Mouse (Mus musculus) liver, embryonic 15.5 days (tissue): ENCODE measurements around the gene Ttll8. TPM values are rescaled to one million over a fixed set of nuclear protein-coding genes. Genes with fewer than 3 reads are reported as not detected.

Experiments
- ATAC-seq: fragments of 200-750 bp; cut with Nextera tagmentation; 2 replicates; pipeline ENCODE4 v1.8.0; 2017; ENCODE audit warnings: moderate number of reproducible peaks, mild to moderate bottlenecking, moderate library complexity; ENCODE audit not compliant: insufficient read depth
- H3K27ac ChIP-seq: fragments of 300-500 bp; sonication (generic); replicated peaks from 2 replicates; pipeline ENCODE4 v1.5.1; 2015; ENCODE audit warnings: mild to moderate bottlenecking, inconsistent platforms
- H3K27me3 ChIP-seq: fragments of 300-500 bp; sonication (generic); 2 replicates; pipeline ENCODE4 v1.6.1; 2015; ENCODE audit warnings: mild to moderate bottlenecking, inconsistent platforms
- H3K36me3 ChIP-seq: fragments of 300-500 bp; sonication (generic); replicated peaks from 2 replicates; pipeline ENCODE4 v1.6.1; 2015; ENCODE audit warnings: moderate library complexity, mild to moderate bottlenecking, inconsistent platforms
- H3K4me1 ChIP-seq: fragments of 300-500 bp; sonication (generic); replicated peaks from 2 replicates; pipeline ENCODE4 v1.6.1; 2015; ENCODE audit warnings: inconsistent platforms
- H3K4me2 ChIP-seq: fragments of 300-500 bp; sonication (generic); 2 replicates; pipeline ENCODE4 v1.6.1; 2015; ENCODE audit warnings: moderate library complexity, mild to moderate bottlenecking, inconsistent platforms
- H3K4me3 ChIP-seq: fragments of 300-500 bp; sonication (generic); replicated peaks from 2 replicates; pipeline ENCODE4 v1.5.1; 2015; ENCODE audit warnings: mild to moderate bottlenecking, inconsistent platforms
- H3K9ac ChIP-seq: fragments of 300-500 bp; sonication (generic); 2 replicates; pipeline ENCODE4 v1.6.1; 2015; ENCODE audit warnings: moderate library complexity, mild to moderate bottlenecking, inconsistent platforms
- H3K9me3 ChIP-seq: fragments of 300-500 bp; sonication (generic); replicated peaks from 2 replicates; pipeline ENCODE4 v1.6.1; 2016; ENCODE audit warnings: inconsistent platforms
- WGBS: fragments of 180-500 bp; shearing (Covaris S2); methylation state at CpG from one replicate; pipeline ENCODE4 v1.1.7; 2015; ENCODE audit warnings: mixed read lengths; ENCODE audit not compliant: insufficient replicate concordance; 5-methylcytosine and 5-hydroxymethylcytosine counted together
- polyA plus RNA-seq: library from polyadenylated mRNA; unstranded; fragments of >200 nt; fragmentation: Nextera tagmentation; extraction: Ambion mirVana; gene quantifications from 2 replicates; pipeline ENCODE4 v1.2.1, GENCODE M21; 2015

Gene Ttll8
- polyA plus RNA-seq, 1 experiment from 2014 or later, result not detected

DNA sequence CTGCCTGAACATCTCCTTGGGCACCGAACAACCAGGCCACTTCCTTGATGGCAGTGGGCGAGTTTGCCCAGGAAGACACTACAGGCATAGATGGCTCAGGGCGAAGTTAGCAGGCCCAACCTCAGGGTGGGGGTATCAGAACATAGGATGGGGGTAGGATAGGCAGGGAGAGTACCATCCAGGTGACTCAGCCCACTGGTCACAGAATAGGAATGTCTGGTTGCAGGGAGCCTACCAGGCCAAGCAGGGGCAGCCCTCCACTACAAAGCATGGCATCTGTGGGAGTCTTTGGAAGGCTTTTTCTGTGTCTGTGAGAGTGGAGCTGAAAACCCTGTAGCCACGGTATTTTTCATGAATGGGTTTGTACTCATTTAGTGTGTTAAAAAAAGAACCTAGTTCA, 3.3 kb upstream of the Ttll8 start:
- H3K27ac ChIP-seq, result no peak overlapping the region
- 57% methylated on average over 4 of the region's 4 CpGs for WGBS
- no peaks in the 10 kb centered on the region for H3K4me1 ChIP-seq
- H3K27me3 ChIP-seq, result peaks cover 37% of the 10 kb centered on the region
- no peak for ATAC-seq
- H3K9ac ChIP-seq, result no peak overlapping the region
- no peaks in the 10 kb centered on the region for H3K36me3 ChIP-seq
- H3K4me3 ChIP-seq, result no peak overlapping the region
- no peak overlapping the region for H3K4me2 ChIP-seq
- no peaks in the 10 kb centered on the region for H3K9me3 ChIP-seq

DNA sequence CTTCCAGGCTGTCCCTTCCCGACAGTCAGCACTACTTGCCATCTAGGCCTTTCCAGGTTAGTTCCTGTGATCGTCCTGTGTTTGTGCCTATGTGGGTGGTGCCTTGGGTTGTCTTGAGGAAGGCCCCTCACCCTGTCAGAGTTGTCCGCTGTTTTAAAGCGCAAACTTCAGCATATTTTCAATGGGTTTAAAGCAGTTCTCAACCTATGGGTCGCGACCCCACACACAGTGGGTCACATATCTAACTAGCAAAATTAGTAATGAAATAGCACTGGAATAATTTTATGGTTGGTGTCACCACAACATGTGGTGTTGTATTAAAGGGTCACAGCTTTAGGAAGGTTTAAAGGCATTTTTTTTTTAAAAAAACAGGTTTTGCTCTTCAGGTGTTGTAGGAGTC, 1.1 kb upstream of the Ttll8 start:
- ATAC-seq, result no peak
- H3K36me3 ChIP-seq, result no peaks in the 10 kb centered on the region
- H3K4me2 ChIP-seq, result no peak overlapping the region
- H3K27me3 ChIP-seq, result peaks cover 37% of the 10 kb centered on the region
- no peak overlapping the region for H3K27ac ChIP-seq
- 72% methylated on average over 6 of the region's 6 CpGs for WGBS
- no peak overlapping the region for H3K9ac ChIP-seq
- no peak overlapping the region for H3K4me3 ChIP-seq
- H3K9me3 ChIP-seq, result no peaks in the 10 kb centered on the region
- no peaks in the 10 kb centered on the region for H3K4me1 ChIP-seq

DNA sequence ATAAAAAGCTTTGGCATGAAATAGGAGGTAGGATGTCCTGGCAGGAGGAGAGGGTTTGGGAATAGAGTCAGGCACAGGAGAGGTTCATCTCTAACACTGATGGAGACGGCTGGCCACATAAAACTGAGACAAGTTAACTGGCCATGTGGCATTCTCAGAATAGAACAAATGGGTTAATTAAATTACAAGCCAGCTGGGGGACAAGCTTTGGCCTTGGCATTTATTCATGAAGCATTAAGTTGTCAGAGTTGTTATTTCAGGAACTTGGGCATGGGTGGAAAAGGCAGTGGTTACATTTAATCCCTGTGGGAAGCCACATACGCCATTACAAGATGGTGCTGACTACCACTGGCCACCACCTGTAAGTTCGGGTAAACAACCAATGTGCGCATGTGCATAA, 3.0 kb downstream of the Ttll8 start:
- Histone ChIP-seq H3K27me3 (peaks cover 32% of the 10 kb centered on the region), H3K9me3 (no peaks in the 10 kb centered on the region), H3K27ac (no peak overlapping the region), H3K36me3 (no peaks in the 10 kb centered on the region), H3K4me1 (no peaks in the 10 kb centered on the region), H3K4me2 (no peak overlapping the region), H3K4me3 (no peak overlapping the region), H3K9ac (no peak overlapping the region)
- WGBS, result 73% methylated on average over 4 of the region's 4 CpGs
- ATAC-seq, result no peak

DNA sequence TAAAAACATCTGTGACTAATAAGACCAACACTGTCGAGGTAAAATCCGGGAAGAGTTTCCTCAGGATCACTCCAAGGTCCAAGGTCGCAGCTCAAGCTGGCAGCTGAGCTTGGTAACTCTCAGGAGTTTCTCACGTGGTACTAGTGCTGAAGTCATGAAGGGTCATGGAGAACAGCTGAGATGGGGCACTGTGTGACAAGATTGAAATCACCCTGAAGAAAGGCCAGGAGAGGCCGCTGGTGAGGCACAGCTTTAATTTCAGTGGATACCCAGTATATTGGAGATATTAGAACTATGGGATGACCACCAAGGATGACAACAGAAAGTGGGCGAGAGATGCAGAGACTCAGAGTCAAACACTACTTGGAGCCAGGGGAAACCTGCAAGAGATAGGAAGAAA, 7.4 kb downstream of the Ttll8 start:
- Histone ChIP-seq H3K4me3 (no peak overlapping the region), H3K4me2 (no peak overlapping the region), H3K27me3 (no peaks in the 10 kb centered on the region), H3K9ac (no peak overlapping the region), H3K27ac (no peak overlapping the region), H3K9me3 (no peaks in the 10 kb centered on the region), H3K36me3 (no peaks in the 10 kb centered on the region), H3K4me1 (no peaks in the 10 kb centered on the region)
- WGBS, result 31% methylated on average over 6 of the region's 6 CpGs
- no peak for ATAC-seq

DNA sequence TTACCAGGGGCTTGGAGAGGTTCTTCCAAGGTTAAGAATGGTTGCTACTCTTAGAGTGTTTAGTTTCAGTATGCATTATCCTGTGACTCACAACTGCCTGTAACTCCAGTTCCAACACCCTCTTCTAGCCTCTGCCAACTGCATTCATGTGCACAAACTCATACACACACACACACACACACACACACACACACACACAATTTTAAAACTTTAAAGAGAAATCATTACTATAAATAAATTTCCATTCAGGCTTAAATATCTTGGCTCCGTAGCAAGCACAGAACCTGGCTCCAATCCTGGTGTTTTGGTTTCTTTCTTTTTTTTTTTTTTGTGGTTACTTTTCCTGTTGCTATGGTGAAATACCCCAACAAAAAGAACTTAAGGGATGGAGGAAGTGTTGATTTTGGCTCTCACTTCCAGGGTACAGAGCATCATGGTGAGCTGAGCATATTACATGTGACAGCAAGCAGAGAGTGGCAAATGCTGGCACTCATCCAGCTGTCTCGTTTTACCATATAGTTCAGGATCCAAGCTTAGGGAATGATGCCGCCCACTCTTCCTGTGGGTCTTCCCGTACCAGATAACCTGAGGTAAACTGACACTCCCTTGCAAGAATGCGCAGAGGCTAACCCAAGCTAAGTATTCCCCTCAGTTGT, 10.2 kb downstream of the Ttll8 start:
- no peak for ATAC-seq
- WGBS, result 60% methylated on average over 5 of the region's 5 CpGs
- Histone ChIP-seq H3K4me2 (no peak overlapping the region), H3K9me3 (no peaks in the 10 kb centered on the region), H3K36me3 (no peaks in the 10 kb centered on the region), H3K27me3 (no peaks in the 10 kb centered on the region), H3K4me1 (no peaks in the 10 kb centered on the region), H3K27ac (no peak overlapping the region), H3K4me3 (no peak overlapping the region), H3K9ac (no peak overlapping the region)

DNA sequence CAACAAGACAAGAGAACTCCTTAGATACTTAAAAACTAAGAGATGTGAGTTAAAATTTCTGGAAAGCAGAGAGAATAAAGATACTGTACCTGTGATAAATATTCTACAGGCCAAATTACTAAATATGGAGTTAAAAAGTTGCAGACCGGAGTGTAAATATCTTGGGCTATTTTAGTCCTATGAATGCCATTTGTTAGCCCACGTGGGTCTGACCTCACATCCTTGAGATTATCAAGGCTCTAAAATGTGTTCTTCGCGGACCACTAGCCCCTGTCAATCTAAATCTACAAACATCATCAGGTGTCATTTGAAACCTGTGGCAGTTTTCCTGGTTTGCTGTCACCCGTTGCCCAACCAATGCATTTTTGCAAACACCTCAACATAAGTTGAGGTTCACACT, 11.4 kb downstream of the Ttll8 start:
- WGBS, result 58% methylated on average over 5 of the region's 5 CpGs
- Histone ChIP-seq H3K36me3 (no peaks in the 10 kb centered on the region), H3K27me3 (no peaks in the 10 kb centered on the region), H3K4me3 (no peak overlapping the region), H3K4me1 (no peaks in the 10 kb centered on the region), H3K4me2 (no peak overlapping the region), H3K9ac (no peak overlapping the region), H3K9me3 (no peaks in the 10 kb centered on the region), H3K27ac (no peak overlapping the region)
- no peak for ATAC-seq

DNA sequence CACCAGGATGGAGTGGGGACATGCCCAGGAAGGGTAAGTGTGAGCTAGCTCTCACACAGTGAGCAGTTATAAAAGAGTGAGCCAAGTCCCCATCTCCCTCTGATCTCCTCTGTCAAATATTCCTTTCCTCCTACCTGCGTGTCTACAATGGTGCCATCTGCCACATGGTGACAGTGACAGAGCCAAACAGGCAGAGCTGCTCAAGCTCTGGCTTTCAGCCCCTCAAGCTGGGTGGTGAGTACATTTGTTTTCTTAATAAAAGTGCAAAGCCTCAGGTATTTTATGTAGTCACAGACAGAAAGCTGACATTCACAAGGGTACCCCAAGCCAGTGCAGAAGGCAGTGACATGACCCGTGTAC, 16.9 kb downstream of the Ttll8 start:
- Histone ChIP-seq H3K4me2 (no peak overlapping the region), H3K9me3 (no peaks in the 10 kb centered on the region), H3K27ac (no peak overlapping the region), H3K4me3 (no peak overlapping the region), H3K4me1 (no peaks in the 10 kb centered on the region), H3K9ac (no peak overlapping the region), H3K27me3 (no peaks in the 10 kb centered on the region), H3K36me3 (no peaks in the 10 kb centered on the region)
- no peak for ATAC-seq
- 57% methylated on average over 2 of the region's 2 CpGs for WGBS

DNA sequence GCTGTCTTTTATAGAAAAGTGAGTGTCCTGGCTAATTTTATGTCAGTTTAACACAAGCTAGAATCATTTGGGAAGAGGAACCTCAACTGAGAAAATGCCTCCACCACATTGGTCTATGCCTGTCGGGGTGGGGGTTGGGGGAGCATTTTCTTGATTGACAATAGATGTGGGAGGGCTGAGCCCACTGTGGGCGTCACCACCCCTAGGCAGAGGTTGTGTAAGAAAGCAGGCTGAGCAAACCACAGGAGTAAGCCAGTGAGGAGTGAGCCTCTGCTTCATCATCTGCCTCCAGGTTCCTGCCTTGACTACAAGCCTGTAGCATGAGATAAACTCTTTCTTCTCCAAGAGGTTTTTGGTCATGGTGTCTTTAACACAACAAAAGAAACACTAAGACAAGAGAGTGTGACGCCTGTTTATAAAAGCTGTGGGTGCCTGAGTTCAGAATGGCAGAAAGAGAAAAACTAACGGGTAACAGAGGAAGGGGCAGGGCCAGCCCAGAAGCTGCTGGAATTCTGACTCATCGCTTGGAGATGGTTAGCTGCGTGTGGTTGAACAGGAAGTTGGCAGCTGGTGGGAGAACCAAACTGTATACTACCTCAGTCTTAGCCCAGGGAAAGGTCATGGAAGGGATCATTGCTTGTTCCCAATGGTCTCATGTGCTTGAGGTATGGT, 17.5 kb downstream of the Ttll8 start:
- Histone ChIP-seq H3K9ac (no peak overlapping the region), H3K4me1 (no peaks in the 10 kb centered on the region), H3K4me2 (no peak overlapping the region), H3K9me3 (no peaks in the 10 kb centered on the region), H3K27me3 (no peaks in the 10 kb centered on the region), H3K27ac (no peak overlapping the region), H3K4me3 (no peak overlapping the region), H3K36me3 (no peaks in the 10 kb centered on the region)
- 25% methylated on average over 6 of the region's 6 CpGs for WGBS
- no peak for ATAC-seq

DNA sequence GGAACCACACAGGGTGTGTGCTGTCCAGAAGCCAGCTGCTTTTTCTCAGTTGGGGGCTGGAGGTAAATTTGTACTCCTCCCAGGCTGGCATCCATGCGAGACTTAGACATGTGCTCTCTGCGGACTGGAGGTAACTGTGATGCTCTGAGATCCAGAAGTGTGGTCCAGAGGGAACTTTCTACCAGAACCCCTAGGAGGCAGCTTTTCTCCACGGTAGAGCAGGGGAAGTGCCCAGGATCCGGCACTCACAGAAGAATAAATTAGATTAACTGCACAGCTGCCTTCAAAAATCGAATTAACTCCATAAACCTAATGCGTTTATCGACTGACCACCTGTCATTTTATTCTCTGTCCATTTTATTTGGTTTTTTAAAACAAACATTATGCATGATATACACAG, 20.1 kb downstream of the Ttll8 start:
- H3K4me1 ChIP-seq, result no peaks in the 10 kb centered on the region
- H3K4me3 ChIP-seq, result no peak overlapping the region
- ATAC-seq, result no peak
- no peak overlapping the region for H3K9ac ChIP-seq
- no peaks in the 10 kb centered on the region for H3K9me3 ChIP-seq
- H3K36me3 ChIP-seq, result no peaks in the 10 kb centered on the region
- H3K4me2 ChIP-seq, result no peak overlapping the region
- no peaks in the 10 kb centered on the region for H3K27me3 ChIP-seq
- no peak overlapping the region for H3K27ac ChIP-seq
- 47% methylated on average over 7 of the region's 7 CpGs for WGBS

DNA sequence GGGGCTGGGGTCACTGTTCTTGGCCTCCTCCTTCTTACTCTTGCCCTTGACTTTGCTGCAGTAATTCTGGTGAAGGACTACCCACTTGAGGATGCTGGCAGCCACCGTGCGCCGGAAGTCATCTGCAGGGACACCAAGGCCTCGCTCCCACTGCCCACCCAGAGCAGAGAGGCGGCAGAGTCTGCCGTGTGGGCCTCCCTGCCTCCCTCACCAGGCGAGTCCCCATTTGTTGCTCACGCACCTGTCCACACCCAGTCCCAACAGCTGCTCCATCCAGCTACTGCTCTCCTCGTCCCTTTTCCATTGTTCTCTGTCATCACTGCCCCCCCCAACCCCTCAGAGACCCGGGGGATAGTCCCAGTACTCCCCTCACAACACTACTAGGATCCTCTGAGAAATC, 21.6 kb downstream of the Ttll8 start:
- 70% methylated on average over 10 of the region's 10 CpGs for WGBS
- Histone ChIP-seq H3K9ac (no peak overlapping the region), H3K4me1 (no peaks in the 10 kb centered on the region), H3K36me3 (no peaks in the 10 kb centered on the region), H3K9me3 (no peaks in the 10 kb centered on the region), H3K27ac (no peak overlapping the region), H3K27me3 (no peaks in the 10 kb centered on the region), H3K4me2 (no peak overlapping the region), H3K4me3 (no peak overlapping the region)
- no peak for ATAC-seq

DNA sequence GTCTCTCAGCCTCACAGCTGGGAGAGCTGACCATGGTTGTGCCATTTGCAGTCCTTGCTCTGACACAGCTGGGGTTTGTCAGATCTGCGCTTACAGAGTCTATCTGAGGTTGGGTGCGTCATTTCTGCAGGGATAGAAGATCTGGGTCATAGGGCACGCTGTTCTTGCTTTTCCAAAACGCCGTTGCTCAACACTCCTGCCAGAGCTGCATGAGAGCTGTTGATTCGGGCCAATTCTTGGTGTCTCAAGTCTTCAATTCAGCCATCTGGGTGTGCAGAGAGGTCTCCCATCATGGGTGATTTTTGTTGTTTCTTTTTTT, 32.3 kb downstream of the Ttll8 start:
- H3K36me3 ChIP-seq, result no peaks in the 10 kb centered on the region
- ATAC-seq, result no peak
- no peak overlapping the region for H3K27ac ChIP-seq
- H3K9me3 ChIP-seq, result no peaks in the 10 kb centered on the region
- 53% methylated on average over 6 of the region's 6 CpGs for WGBS
- H3K4me1 ChIP-seq, result no peaks in the 10 kb centered on the region
- no peak overlapping the region for H3K4me3 ChIP-seq
- H3K4me2 ChIP-seq, result no peak overlapping the region
- no peaks in the 10 kb centered on the region for H3K27me3 ChIP-seq
- no peak overlapping the region for H3K9ac ChIP-seq
